Mouse (Mus musculus) kidney, postnatal 14 days (tissue): ENCODE data around the gene Naif1.

ENCODE experiments used
- DNase-seq: peaks from one replicate; pipeline ENCODE4 v3.0.0; 2022; ENCODE audit warnings: mixed read lengths

Naif1 gene

DNA sequence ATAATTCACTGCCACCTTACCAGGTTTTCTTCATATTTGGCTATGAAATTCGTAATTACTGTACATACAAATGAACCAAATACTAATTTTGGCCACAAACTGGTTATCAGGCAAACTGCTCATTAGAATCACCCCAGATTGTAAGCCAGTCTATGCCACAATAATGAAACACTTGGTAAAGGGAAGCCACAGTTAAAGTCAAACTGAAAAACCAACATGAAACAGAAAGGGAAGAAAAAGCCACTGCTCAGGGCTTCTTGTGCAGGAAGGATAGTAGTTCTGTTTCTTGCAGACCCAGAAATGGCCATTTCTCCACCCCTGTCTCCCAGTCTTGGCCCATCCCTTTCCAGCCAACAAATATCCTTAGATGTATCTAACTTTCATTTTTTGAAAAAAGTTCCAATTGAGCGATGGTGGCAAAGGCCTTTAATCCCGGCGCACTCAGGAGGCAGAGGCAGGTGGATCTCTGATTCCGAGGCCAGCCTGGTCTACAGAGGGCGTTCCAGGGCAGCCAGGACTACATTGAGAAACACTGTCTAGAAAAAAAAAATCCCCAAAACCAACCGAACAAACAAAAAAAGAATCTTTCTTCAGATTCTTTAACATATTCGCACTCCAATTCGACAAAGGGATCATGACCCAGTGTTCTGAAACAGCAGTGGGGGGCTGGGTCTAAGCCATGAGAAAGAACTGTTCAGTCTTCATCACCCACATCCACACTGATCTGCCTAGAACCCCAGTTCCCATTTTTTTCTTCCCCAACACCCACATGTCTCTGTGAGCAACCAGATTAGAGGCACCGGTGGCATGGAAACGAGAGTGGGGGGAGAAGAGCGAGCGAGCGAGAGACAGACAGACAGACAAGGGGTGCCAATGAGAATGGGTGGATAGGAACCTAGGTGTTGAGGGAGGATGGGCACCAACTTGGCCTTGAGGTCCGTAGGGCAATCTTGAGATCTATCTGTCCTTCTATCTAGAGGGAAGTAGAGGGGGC lies at the start of gene Naif1:
Gene Naif1 (plus strand): TSS at position 697 of the 994 bp plus-strand sequence.
- no peak for DNase-seq

DNA sequence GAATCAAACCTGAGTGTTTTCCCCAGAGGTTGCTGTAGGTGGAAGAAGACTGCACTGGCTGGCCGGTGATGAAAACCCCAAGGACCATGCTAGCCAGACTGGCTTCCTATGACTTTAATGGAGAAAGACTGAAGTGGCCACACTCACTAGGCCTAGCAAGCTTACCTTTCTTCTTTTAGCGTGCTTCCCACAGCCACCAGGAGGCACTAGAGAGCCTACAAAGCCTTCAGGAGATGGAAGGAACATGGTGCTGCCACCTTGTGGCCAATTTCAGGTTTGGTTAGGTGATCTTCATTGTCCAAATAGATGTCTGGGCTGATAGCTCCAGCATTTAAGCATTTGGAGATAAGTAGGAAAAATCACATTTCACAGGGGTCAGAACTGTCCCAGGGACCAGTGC lies 45.6 kb upstream of the Naif1 start:
- DNase-seq: peak; percentile 96

DNA sequence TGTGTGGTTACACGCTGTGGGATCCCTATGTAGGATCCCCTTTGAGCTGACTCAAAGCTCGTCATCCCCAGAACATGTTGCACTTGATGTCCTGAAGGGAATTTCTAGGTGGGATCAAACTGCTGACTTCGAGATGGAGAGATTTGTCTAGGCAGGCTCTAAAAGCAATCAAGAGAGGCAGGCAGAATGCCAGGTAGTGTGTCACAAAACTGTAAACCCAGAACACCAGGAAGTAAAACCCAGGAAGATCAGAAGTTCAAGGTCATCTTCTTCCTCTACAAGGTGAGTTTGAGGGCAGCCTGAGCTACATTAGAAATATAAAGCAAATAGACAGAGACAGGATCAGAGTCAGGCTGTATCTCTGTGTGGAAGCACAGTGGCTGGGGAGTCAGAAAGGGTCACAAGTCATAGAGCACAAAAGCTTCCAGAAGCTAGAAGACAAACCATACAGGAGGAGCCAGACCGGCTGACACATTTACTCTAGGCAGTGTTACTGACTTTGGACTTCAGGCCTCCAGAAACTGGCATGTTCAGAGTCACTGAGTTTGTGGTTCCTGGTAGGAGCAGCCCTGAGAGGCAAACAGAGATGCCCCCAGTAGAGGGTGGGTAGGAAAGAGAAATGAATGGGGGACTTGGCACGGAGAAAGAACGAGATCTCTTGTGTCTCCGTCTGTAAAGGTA lies 43.0 kb upstream of the Naif1 start:
- DNase-seq: no peak

DNA sequence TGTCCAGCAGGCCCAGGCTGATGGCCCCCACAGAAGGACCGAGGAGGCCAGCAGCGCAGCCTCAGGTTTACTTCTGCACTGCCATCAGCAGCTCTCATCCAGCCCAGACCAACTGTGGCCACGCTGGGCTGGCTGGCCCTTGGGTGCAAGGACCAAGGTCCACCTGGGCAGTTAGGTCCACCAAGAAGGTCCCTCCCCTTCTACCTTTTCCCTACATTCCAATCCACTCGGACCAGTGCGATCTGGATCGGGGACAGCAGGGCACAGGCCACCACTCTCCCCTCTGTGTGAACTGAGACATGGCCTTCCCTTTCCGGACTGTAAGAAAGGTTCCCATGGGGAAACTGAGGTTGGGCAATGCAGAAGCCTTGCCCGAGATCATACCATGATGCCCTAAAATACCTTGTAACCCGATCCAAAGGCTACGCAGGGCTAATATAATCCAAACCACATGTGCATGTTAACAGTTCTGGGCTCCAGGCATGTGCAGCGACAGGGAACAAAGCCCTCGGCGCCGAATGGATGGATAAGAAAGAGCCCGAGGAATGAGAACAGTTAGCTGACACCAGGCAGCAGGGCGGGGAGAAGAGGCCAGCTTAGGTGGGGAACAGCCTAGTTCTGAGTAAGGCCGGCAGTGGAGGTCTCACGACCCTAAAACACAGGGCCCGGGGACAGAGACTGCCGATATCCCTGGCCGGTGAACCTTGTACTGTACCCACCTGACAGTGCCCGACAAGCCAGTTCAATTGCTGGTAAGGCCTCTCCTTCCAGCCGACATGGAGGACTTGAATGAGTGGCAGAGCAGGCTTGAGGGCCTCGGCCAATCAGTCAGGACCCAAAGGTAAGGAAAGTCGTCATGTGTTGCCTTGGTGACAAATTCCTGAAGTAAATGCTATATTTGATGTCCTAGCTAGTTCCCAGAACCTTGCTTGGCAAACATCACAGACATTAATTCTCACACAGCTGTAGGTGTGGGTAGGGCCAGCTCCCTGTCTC lies 41.5 kb upstream of the Naif1 start:
- DNase-seq: peak; percentile 88

DNA sequence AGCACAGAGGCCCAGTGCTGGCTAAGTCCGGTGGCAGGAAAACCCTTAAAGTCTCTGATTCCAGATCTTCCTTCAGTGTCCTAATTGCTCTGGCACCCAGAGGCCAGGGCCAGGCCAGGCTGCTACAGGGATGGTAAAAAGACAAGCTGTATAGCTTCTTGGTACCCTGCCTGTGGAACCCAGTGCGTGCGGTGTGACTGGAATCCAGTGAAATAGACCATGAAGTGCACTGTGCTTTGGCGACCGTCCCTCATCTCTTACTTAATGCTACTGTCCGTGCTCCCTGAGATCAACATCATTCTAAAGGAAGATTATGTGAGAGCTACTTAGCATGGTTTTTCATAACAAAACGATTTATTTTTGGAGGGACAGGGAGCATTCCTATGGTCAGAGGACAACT lies 38.9 kb upstream of the Naif1 start:
- no peak for DNase-seq

DNA sequence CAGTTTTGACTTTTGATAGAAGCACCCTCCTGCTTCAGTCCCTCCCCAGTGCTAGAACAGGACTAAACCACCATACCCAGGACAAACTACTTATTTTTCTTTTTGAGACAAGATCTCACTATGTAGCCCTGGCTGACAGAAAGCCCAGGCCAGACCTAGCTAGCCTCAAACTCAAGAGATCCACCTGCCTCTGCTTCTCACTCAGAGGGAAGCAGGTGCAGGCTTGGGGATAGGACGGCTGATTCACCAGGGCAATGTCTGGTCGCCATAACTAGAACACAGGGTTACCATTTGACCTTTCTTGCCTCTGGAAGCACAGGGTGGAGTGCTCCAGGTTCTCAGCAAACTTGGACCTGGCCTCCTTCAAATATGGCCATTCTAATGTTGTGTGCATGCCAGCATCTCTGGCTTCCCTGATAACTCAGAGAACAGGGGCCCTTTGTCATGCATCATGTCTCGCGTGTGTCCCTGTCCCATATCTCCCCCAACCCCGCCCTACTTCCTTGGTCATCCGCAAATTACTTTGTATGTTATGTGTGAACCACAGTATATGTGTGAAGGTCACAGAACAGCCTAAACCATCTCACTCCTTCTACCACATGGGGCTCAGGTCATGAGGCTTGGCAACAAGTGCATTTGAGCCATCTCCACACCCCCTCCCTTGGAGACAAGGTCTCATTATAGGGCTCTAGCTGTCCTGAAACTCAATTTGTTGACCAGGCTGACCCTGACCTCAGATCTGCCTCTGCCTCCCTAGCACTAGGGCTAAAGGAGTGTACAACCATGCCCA lies 37.3 kb upstream of the Naif1 start:
- no peak for DNase-seq

DNA sequence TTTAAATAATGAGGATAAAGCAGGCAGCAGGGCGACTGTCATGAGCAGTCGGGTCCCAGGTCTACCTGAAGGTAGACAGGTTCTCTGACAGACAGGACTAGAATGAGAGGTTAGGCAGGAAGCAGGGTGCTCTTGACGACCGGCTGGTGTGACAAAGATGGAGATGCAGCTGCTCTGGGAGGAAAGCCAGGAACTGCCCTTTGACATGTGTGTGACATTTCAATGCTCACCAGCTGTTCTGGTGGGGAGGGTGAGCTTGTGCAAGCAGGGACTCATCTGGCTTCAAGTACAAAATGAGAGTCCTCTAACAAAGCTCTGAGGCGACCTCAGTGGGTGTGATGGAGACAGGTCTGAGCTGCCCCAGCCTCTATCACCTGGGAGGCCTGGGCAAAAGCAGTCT lies 36.3 kb upstream of the Naif1 start:
- peak; percentile 74 for DNase-seq

DNA sequence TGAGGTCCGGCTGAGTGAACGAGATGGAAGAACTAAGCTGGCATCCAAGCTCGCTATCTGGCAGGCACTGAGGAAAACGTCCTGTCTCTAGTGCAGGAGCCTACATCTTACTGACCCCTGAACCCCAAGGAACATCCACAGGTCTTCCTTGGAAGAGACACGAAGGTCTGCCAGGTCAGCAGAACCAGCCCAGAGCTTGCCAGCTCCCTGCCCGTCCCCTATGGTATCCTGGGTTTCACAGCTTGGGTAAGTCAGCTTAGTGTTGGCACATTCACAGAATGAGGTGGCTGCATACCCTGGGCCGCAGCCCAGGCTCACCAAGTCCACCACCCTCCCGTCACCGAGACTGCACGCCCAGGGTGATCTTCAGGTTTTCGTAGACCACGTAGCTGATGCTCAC lies 34.5 kb upstream of the Naif1 start:
- no peak for DNase-seq

DNA sequence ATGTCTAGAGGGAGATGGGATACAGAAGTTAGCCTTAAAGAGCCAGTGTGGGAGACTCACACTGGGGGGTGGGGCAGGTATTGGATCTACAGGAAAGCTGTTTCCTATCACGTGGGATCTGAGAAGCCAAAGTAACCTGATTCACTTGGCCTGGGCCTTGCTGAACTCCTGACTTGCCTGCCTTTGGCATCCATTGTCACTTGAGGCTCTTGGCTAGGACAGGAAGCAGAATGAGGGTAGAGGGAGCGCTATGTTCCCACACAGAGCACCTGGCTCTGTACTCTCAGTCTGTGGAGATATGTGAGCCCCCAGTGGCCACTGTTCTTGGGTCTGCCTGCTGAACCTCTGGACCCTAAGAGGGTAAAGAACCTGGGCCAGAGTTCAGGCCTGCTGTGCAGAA lies 33.7 kb upstream of the Naif1 start:
- DNase-seq: no peak

DNA sequence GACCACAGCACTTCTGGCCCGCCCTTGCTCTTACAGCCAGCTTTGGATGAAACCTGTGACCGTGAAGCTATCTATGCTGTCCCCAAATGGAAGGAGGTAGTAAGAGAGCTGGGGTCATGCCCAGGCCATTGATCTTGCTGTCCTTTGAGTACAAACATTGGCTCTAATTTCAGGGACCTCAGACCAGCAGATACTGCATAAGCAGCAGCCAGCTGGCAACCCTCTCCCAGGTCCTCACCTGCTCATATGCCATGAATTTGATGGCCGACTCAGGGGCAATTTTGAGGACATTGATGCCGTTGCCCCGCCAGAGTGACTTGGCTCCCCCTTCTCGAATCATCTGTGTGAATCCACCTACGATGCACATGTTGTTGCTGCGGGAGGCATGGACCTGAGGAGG lies 32.8 kb upstream of the Naif1 start:
- DNase-seq: no peak

DNA sequence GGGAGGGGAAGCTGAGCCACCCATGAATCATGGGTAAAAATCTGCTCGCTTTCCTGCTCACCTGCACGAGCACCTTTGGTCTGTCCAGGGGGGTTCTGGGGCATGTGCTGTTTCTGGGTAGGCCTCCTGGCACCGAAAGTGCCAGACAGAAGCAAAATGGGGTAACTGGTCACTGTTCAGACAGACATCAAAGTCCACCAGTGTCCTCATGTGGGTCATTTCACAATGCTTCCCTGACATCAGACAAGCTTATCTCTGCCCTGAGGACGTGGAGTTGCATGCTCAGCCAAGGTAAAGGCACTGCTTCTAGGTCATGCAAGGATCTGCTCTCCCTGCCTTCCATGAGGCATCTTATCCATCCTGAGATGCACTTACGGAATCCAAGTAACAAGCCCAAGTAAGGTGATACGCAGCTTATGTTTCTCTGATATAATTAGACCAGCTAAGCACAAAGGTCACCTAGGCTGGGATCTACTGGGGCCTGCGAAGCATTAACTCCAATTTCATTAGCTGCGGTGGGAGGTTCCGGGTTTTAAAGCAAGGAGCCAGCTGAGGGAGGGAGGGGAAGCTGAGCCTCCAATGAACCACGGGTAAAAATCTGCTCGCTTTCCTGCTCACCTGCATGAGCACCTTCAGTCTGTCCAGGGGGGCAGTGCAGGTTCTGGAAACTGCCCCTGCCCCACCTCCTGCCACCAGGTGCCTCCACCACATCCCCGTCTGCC lies 31.7 kb upstream of the Naif1 start:
- peak; percentile 71 for DNase-seq

DNA sequence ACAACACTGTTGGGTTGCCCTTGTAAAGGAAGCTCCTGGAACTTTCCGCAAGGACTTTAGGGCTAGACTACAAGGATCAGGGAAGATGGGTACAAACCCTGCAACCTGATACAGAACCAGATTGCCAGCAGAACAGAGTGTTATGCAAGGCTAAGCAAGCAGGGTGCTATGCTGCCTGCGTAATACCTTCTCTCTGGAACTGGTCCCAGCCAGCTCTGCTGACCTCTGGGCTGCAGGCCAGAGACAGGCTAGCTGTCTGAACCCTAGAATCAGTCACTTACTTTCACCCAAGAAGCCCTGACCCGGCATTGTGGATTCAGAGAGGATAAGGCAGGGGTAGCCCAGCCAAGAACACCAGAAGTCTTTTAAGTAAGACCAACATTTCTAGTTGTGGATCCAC lies 30.9 kb upstream of the Naif1 start:
- peak; percentile 91 for DNase-seq

DNA sequence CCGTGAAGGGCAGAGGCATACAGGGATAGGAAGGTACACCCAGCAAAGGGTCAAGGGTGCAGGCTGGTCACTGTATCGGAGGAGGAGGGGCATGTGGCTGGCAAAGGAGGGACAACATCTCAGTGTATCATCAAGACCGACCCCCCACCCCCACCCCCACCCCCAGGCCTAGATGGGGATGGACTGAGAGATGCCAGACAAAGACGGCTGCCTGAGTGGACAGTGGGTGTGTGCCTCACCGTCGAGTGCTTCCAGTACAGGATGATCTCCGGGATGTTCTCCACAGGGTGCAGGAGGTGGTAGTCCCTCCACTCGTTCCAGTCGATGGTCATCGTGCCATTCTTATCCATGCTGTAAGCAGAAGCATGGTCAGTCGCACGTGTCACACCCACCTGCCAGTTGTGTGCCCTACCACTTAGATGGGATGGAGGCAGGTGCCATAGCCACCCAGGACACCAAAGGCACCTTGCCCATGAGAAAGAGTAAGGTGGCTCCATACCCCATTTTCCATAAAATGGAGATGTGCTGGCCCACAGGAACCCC lies 30.1 kb upstream of the Naif1 start:
- DNase-seq: no peak

DNA sequence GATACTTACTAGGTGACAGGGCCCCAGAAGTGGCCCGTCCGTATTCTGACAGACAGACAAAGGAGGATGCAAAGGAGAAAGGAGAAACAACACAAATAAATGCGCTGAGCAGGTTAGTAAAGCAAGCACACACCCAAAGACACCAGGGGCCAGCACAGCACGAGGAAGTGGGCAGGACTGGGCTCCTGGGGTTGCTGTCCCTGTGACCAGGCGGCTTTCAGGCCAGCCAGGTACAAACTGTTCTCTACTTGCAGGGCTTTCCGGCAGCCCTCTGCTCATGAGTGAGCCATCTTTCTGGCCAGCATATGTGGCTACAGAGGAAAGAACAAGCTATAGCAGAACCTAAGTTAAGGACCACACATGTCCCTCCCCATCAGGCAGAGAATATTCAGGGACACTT lies 29.6 kb upstream of the Naif1 start:
- no peak for DNase-seq

DNA sequence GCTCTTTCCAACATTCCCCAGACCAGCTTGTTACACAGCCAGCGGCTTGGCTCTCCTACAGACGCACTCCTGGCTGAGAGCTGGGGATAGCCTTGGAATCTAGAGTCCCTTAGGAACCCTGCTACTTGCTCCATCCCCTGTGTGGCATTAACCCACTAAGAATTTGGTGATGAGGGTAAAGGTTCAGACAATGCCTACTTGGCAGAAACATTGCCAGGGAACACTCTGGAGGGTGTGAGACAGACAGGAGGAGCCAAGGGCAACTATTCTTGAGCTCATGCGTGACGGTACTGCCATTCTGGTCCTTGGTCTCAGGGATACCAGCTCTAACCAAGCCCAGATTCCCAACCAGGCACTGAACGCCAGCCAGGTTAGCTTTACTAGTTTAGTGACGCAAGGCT lies 28.4 kb upstream of the Naif1 start:
- peak; percentile 75 for DNase-seq

DNA sequence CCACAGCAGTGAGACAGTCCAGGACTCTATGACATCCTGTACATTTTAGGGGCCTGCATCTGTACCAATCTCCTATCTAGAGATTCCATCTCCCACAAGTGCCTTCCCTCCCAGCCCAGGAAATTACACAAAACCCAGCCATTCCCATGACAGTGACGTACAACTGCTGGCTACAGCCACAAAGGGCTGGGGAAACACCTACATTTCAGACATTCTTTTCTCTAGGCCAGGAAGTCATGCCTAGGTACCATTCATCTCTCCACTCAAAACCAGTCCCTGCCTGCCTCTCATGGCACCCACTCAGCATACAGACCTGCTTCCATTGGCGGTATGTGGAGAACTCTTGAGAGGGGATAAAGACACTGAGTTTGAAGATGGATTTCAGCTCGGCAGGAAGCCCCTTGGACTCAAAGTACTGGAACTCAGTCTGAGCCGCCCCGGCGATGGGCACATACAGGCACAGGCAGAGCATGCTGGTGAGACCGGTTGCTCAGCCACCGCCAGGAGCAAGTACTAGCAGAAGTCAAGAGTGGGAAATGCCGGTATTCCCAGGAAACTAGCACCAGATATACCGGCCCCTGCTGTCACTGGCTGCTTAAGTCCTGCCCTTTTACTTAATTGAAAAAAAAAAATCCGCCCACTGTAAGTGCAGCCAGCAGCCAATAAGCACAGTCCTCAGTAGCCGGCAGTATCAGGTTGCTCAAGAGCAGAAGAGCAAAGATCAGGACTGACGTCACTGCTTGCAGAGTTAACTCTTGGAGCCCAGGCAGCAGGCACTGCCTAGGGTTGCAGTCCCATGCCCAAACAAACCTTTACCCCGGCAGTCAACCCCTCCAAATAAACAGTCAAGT lies 26.6 kb upstream of the Naif1 start:
- peak; percentile 93 for DNase-seq

DNA sequence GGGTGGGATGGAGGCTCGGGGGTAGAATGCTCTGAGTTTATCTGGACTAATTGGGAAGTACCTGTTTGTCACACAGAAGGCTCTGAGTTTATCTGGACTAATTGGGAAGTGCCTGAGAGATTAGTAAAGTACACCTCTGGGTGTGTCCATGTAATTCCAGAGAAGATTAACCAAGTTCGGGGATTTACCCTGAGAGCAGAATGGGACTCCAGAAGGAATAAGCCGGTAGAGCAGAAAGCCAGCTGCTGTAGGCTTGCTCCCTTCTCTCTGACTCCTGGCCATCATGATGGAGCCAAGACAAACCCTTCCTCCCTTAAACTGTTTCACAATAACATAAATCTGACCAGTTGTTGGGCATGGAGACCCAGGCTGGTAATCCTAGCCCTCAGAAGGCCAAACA lies 25.5 kb upstream of the Naif1 start:
- DNase-seq: no peak

DNA sequence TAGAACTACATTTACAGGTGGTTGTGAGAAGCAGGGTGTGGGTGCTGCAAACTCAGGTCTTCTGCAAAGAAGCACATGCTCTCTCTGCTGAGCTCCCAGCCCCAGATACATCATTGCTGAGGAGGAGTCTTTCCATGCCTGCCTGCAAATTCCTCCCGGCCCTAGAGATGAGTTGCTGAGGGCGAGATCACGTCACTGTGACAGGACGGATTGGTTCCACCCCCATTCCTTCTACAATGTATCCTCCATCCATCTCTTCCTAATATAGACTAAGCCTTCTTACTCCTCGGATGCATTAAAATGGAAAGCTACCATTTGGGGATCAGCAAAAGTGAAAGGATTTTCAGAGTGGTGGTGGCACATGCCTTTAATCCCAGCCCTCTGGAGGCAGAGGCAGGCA lies 24.7 kb upstream of the Naif1 start:
- no peak for DNase-seq

DNA sequence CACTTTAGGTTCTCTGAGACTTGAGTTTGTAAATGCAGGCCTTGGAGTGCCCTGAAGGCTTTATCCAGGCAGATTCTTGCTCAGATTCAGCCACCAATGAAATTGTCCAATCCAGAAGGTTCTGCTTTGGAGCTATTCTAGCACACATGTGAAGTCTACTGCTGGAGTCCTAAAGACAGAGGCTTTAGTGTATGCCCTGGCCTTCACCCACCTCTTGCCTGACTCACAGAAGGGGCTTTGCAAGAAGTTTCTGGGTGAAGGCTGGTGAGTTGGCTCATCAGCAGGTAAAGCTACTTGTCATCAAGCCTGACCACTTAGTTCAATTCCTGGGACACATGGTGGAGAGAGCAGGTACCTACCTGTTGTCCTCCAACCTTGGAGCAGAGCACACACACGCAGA lies 24.1 kb upstream of the Naif1 start:
- DNase-seq: no peak

DNA sequence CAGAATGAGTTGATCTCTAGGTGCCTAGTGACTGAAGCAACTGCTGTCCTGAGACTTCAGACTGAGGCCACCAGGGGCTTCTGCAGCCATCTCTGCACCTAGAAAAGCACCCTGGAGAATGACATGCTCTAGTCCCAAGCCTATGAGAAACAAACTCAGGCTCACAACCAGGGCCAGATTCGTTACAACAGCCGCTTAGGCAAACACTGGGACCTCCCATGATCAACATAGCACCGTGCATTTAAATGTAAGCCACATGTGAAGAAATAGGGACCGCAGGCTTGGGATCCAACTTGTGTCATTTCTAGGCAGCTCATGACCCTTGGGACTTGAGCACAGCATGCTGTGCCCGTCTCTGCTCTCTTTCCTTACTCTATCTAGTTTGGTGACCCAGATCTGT lies 22.5 kb upstream of the Naif1 start:
- no peak for DNase-seq
